Mouse (Mus musculus): ENCODE measurements around the gene Cpvl.

DNA sequence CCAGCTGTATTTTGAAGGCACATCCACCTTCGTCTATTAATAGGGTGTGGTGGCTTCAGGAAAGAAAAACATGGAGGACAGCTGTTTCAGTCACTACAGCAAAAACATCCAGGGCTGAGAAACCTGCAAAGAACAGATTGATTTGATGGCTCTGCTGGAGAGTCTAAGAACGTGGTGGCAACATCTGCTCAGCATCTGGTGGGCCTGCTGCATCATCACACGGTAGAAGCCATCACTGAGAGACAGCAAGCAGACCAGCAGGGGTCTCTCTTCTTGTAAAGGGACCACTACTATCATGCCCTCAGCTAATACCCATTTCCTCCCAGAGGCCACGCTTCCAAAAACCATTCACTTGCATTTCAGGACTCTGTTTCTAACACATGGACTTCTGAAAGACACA is 4.1 kb upstream of the Cpvl start:
- TF ChIP-seq EP300 (IDR thresholded peaks at IDR 0.05; ENCODE audit: low read length) (no peak), RCOR1 (conservative IDR thresholded peaks at IDR 0.05; ENCODE audit: low read depth, low read length) (no peak), CTCF (conservative IDR thresholded peaks at IDR 0.05 in 1 of 2, IDR thresholded peaks at IDR 0.05 in 1 of 2; ENCODE audit: low read depth in 2 of 2, low read length in 2 of 2) (peak in 1 of 2 experiments; percentile 52; a peak in 2 of 4 replicates), POLR2AphosphoS2 (IDR thresholded peaks at IDR 0.05; ENCODE audit: low read depth, low read length) (no peak)

All from CH12.LX (cell line).